Mouse (Mus musculus): ENCODE measurements around the gene Hp. TPM values are rescaled to one million over a fixed set of nuclear protein-coding genes. Genes with fewer than 3 reads are reported as not detected.

Gene Hp
- total RNA-seq (2022), result under 1 TPM in 1 of 4 experiments, not detected in 3; 0.28 TPM

GRCm38 (mm10) chr8:109578900-109579301 lies at the start of gene Hp:
Gene Hp, minus strand, starts transcription at chr8:109579172.
- no peak for DNase-seq (ENCODE audit: low spot score in 2 of 2)

DNA sequence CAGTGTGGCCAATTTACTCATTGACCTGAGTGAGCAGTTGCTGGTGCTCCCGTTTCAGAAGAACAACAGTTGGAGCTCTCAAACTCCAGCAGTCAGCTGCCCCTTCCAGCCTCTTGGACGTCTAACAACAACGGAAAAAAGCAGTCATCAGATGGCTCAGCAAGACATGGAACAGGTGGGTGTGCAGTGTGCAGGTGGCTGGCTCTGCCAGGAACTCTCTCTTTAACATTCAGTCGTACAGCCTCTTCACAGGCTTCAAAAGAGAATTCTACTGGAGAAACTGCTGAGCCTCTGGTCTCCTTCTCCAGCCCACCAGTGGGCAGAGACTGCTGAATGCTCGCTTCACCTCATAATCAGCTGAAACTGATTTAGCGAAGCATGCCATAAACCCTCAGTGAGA lies 49.7 kb upstream of the Hp start:
- DNase-seq (ENCODE audit: low spot score in 2 of 2), result peak in 1 of 2 experiments; percentile 52

- no peak for DNase-seq (ENCODE audit: low spot score in 2 of 2)
Measured at GRCm38 (mm10) chr8:109615569-109615968, 36.6 kb upstream of the Hp start.

- no peak for DNase-seq (ENCODE audit: low spot score in 2 of 2)
Measured at GRCm38 (mm10) chr8:109614243-109615210, 35.6 kb upstream of the Hp start, which contains the start of gene Pkd1l3. Gene Pkd1l3, plus strand, starts transcription at chr8:109614517.

- no peak for DNase-seq (ENCODE audit: low spot score in 2 of 2)
Measured at GRCm38 (mm10) chr8:109609153-109609502, 30.2 kb upstream of the Hp start.

GRCm38 (mm10) chr8:109608271-109609152 lies 29.5 kb upstream of the Hp start, which contains the start of gene Dhodh:
Gene Dhodh, minus strand, starts transcription at chr8:109608673.
- peak; percentile 88 to 98 for DNase-seq (ENCODE audit: low spot score in 2 of 2)

DNA sequence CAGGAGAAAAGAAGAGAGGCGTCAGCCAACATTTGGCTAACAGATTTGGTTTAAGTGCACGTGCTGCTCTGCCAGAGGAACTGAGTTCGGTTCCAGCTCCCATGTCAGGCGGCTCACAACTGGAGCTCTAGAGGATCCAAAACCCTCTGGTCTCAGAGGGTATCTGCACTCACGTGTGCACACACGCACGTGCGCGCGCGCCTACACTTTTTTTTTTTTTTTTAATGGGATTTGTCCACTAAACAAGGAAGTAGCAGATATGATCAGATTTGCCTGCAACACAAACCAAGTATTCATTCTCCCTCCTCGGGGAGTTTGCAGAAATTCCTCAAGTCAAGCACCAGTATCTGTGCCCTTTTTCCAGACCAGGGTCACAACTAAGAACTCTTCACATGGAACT lies 28.7 kb upstream of the Hp start:
- no peak for DNase-seq (ENCODE audit: low spot score in 2 of 2)

- no peak for DNase-seq (ENCODE audit: low spot score in 2 of 2)
Measured at GRCm38 (mm10) chr8:109606725-109607124, 27.8 kb upstream of the Hp start.

DNA sequence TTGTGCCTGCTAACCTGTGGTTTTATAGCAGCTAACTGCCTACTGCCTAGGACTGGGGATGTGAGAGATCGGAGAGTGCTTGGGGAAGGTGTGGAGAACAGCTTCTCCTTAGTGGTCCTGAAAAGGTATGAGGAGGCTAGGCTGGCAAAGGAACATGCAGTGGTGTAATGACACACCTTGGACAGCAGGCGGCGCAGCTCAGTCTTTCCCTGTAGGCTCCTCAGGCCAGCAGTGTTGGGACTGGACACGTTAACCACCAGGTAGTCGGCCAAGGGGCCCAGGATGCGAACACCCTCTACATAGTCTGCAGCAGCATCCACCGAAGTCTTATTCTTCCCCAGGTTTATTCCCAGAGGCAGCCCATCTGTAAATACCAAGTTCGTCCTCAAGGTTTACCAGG lies 16.9 kb upstream of the Hp start:
- no peak for DNase-seq (ENCODE audit: low spot score in 2 of 2)

DNA sequence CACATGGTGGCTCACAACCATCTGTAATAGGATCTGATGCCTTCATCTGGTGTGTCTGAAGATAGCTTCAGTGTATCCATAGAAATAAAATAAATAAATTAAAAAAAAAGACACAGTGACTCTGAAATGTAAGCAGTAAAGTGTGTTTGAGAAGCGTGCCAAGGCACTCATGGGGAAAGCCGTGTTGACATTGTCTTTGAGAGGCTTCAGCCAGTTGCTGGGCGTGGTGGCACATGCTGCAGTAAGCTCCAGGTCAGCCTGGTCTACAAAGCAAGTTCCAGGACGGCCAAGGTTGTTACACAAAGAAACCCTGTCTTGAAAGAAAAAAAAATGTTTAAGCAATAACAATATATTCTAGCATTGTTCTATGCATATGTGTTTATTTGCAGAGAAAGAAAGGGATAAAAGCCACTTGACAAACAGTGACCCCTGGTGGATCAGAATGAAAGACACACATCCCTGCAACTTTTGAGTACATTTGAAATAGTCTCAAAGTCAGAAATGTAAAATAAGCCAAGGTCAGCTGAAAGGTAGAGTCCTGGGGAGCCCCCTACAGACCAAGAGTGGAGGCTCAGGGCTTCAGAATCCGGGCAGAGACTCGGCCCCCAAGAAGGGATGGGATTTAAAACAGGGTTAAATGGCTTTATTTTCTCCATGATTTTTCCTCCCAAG lies 14.3 kb upstream of the Hp start:
- DNase-seq (ENCODE audit: low spot score in 2 of 2), result no peak

GRCm38 (mm10) chr8:109592164-109592563 lies 13.2 kb upstream of the Hp start:
- DNase-seq (ENCODE audit: low spot score in 2 of 2), result no peak

- no peak for DNase-seq (ENCODE audit: low spot score in 2 of 2)
Measured at GRCm38 (mm10) chr8:109591367-109591766, 12.4 kb upstream of the Hp start.

DNA sequence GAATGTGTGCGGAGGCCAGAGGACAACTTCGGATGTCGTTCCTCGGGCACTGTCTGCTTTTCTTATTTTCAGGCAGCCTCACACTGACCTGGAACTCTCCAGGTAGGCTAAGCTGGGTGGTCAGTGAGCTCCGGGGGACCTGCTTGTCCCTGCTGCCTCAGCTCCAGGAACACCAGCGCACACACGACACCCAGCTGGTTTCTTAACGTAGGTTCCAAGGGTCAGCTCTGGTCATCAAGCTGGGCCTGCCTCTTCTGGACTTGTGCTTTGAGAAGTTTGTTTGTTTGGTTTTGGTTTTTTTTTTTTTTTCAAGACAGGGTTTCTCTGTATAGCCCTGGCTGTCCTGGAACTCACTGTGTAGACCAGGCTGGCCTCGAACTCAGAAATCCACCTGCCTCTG lies 11.9 kb upstream of the Hp start:
- no peak for DNase-seq (ENCODE audit: low spot score in 2 of 2)

DNA sequence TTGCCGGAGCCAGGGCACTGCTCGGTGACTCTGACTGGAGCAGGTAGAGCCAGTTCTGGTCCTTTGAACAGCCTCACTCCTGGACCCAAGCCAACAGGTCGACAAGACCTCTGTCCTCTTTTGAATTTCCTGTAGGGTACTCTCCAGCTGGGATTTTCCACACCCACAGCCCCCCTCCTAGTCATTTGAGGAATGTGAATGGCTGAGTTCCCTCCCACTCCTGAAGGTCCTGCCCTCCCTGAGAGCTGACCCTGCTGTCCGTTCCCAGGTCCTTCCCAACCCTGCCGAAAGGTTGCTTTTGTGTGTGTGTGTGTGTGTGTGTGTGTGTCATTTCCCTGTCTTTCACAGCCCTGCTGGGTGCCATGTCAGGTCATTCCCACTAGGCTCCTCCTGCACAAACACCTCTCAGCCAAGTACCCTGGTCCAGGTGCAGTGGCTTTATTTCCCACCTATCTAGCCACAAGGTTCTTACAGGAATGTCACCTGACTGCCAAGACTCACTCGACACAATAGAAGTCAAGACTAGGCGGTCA lies 8.1 kb upstream of the Hp start:
- no peak for DNase-seq (ENCODE audit: low spot score in 2 of 2)

- DNase-seq (ENCODE audit: low spot score in 2 of 2), result no peak
Measured at GRCm38 (mm10) chr8:109585652-109586051, 6.7 kb upstream of the Hp start.

DNA sequence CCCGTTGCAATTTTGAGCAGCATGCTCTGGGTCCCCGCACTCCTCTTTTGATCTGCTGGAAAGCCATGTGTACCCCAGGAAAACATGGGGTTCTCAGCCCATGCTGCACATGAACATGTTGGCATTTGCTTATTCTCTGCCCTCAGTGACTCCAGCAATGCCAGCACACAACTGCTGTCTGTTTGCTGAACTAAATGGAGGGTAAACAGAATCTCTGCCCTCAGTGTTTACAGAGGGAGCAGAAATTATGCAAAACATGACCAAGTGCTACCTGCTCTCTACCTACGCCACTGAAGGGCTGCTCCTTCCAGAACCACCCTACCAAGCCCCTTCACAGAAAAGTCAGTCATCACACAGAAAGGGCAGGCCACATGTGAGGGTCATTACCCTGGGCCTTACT lies 5.9 kb upstream of the Hp start:
- no peak for DNase-seq (ENCODE audit: low spot score in 2 of 2)

DNA sequence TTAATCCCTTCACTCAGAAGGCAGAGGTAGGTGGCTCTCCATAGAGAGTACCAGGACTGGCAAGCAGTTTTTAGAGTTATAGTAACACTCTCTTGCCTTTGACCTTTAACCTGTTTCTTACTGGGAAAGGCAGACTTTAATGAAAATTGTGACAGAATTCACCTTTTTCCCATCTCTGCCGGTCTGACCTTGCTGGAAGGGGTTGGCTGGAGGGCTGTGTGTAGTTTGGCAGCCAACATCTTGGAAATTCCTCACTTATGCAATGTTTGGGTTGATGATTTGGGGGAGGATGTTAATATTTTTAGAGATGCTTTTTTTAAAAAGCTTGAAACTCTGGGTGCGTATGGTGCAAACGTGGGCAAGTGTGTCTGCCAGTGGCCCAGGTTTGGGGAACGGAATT lies 5.3 kb upstream of the Hp start:
- no peak for DNase-seq (ENCODE audit: low spot score in 2 of 2)

GRCm38 (mm10) chr8:109576311-109576710 lies 2.7 kb downstream of the Hp start:
- DNase-seq (ENCODE audit: low spot score in 2 of 2), result no peak

DNA sequence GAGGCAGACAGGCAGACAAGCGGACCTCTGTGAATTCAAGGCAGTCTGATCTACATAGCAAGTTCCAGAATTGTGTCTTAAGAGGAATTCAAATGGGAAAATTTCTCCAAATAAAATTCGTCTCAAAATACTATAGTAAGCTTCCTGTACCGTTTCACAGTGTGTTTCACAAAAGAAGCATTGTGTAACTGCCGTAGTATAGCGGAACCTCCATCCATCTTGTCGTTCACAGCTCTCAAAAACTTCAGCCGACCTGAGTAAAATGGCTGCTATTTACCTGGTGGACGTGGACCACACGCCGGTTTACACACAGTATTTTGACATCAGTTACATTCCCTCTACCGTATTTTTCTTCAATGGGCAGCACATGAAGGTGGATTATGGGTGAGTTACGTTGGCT lies 7.8 kb downstream of the Hp start:
- DNase-seq (ENCODE audit: low spot score in 2 of 2), result no peak

GRCm38 (mm10) chr8:109565498-109566333 lies 13.3 kb downstream of the Hp start, which contains the start of the genes Dhx38 and Txnl4b:
Gene Dhx38, minus strand, starts transcription at chr8:109565861.
Gene Txnl4b, plus strand, starts transcription at chr8:109565892.
- peak; percentile 98 to 99 for DNase-seq (ENCODE audit: low spot score in 2 of 2)
